Mouse (Mus musculus): ENCODE measurements around the gene Zswim9. TPM values are rescaled to one million over a fixed set of nuclear protein-coding genes. Genes with fewer than 3 reads are reported as not detected.
"Not testable (repeated sequence)": the region's sequence is repeated elsewhere in the genome, so short reads cannot be mapped to it uniquely, and the experiment has no call there.

Zswim9 gene
- polyA plus RNA-seq, 1 experiment from 2014 or later = 4.6 TPM

GRCm38 (mm10) chr7:13291370-13291769 is 12.8 kb upstream of the Zswim9 start:
- 76% methylated on average over 2 of the region's 2 CpGs for WGBS (ENCODE audit: missing documents)
- no peak overlapping the region for H3K4me3 ChIP-seq (ENCODE audit: inconsistent target)
- H3K27ac ChIP-seq = no peak overlapping the region
- H3K79me2 ChIP-seq (ENCODE audit: inconsistent target) = no peaks in the 10 kb centered on the region
- H3K36me3 ChIP-seq (ENCODE audit: inconsistent target) = peaks cover 5% of the 10 kb centered on the region; the same call in 1 of the 2 replicates

GRCm38 (mm10) chr7:13290041-13290675 is 11.6 kb upstream of the Zswim9 start:
- 100% methylated on average over 1 of the region's 1 CpGs for WGBS (ENCODE audit: missing documents)
- Histone ChIP-seq H3K79me2 (ENCODE audit: inconsistent target) (no peaks in the 10 kb centered on the region), H3K27ac (no peak overlapping the region), H3K36me3 (ENCODE audit: inconsistent target) (peaks cover 8% of the 10 kb centered on the region; the same call in 1 of the 2 replicates), H3K4me3 (ENCODE audit: inconsistent target) (no peak overlapping the region)

GRCm38 (mm10) chr7:13288621-13289020 is 10.1 kb upstream of the Zswim9 start:
- H3K4me3 ChIP-seq (ENCODE audit: inconsistent target) = no peak overlapping the region
- WGBS (ENCODE audit: missing documents) = 73% methylated on average over 5 of the region's 5 CpGs
- H3K27ac ChIP-seq = no peak overlapping the region
- H3K36me3 ChIP-seq (ENCODE audit: inconsistent target) = 0 out of 2 replicates have a peak, but pooled peaks cover 8% of the 10 kb centered on the region
- no peaks in the 10 kb centered on the region for H3K79me2 ChIP-seq (ENCODE audit: inconsistent target)

- H3K4me3 ChIP-seq (ENCODE audit: inconsistent target) = peak overlapping the region; percentile 85
- not testable (repeated sequence) for H3K36me3 ChIP-seq (ENCODE audit: inconsistent target); H3K27ac ChIP-seq
- WGBS (ENCODE audit: missing documents) = 0% methylated on average over 2 of the region's 29 CpGs
- peaks cover 19% of the 10 kb centered on the region for H3K79me2 ChIP-seq (ENCODE audit: inconsistent target)
These were observed 436 bp upstream of the Zswim9 start for GRCm38 (mm10) chr7:13278957-13279356.

- H3K79me2 ChIP-seq (ENCODE audit: inconsistent target) = peaks cover 19% of the 10 kb centered on the region
- WGBS (ENCODE audit: missing documents) = 27% methylated on average over 2 of the region's 2 CpGs
- H3K4me3 ChIP-seq (ENCODE audit: inconsistent target) = peak overlapping the region; percentile 85
- H3K27ac ChIP-seq = peak overlapping the region; percentile 63
- no peaks in the 10 kb centered on the region for H3K36me3 ChIP-seq (ENCODE audit: inconsistent target)
These were observed 688 bp downstream of the Zswim9 start for GRCm38 (mm10) chr7:13277833-13278232.

GRCm38 (mm10) chr7:13277081-13277480 is 1.4 kb downstream of the Zswim9 start, which contains the start of gene Lig1:
Gene Lig1, plus strand, starts transcription at chr7:13277283.
- H3K79me2 ChIP-seq (ENCODE audit: inconsistent target) = peaks cover 19% of the 10 kb centered on the region
- H3K36me3 ChIP-seq (ENCODE audit: inconsistent target) = no peaks in the 10 kb centered on the region
- WGBS (ENCODE audit: missing documents) = 96% methylated on average over 15 of the region's 16 CpGs
- H3K27ac ChIP-seq = peak within 1 kb of the TSS; percentile 63
- peak within 1 kb of the TSS; percentile 85 for H3K4me3 ChIP-seq (ENCODE audit: inconsistent target)

- Histone ChIP-seq H3K4me3 (ENCODE audit: inconsistent target) (no peak overlapping the region), H3K27ac (no peak overlapping the region), H3K79me2 (ENCODE audit: inconsistent target) (no peaks in the 10 kb centered on the region), H3K36me3 (ENCODE audit: inconsistent target) (no peaks in the 10 kb centered on the region)
- WGBS (ENCODE audit: missing documents) = 95% methylated on average over 1 of the region's 1 CpGs
These were observed 6.8 kb downstream of the Zswim9 start for GRCm38 (mm10) chr7:13271704-13272103.

GRCm38 (mm10) chr7:13269394-13269793 is 9.1 kb downstream of the Zswim9 start:
- 86% methylated on average over 11 of the region's 11 CpGs for WGBS (ENCODE audit: missing documents)
- Histone ChIP-seq H3K36me3 (ENCODE audit: inconsistent target) (no peaks in the 10 kb centered on the region), H3K4me3 (ENCODE audit: inconsistent target) (no peak overlapping the region), H3K79me2 (ENCODE audit: inconsistent target) (no peaks in the 10 kb centered on the region), H3K27ac (no peak overlapping the region)

- H3K36me3 ChIP-seq (ENCODE audit: inconsistent target) = no peaks in the 10 kb centered on the region
- WGBS (ENCODE audit: missing documents) = 94% methylated on average over 4 of the region's 4 CpGs
- H3K79me2 ChIP-seq (ENCODE audit: inconsistent target) = no peaks in the 10 kb centered on the region
- H3K27ac ChIP-seq = no peak overlapping the region
- no peak overlapping the region for H3K4me3 ChIP-seq (ENCODE audit: inconsistent target)
These were observed 9.7 kb downstream of the Zswim9 start for GRCm38 (mm10) chr7:13268749-13269260.

GRCm38 (mm10) chr7:13264396-13264795 is 14.1 kb downstream of the Zswim9 start:
- Histone ChIP-seq H3K4me3 (ENCODE audit: inconsistent target) (no peak overlapping the region), H3K79me2 (ENCODE audit: inconsistent target) (no peaks in the 10 kb centered on the region), H3K27ac (no peak overlapping the region), H3K36me3 (ENCODE audit: inconsistent target) (no peaks in the 10 kb centered on the region)
- 77% methylated on average over 2 of the region's 2 CpGs for WGBS (ENCODE audit: missing documents)

- no peaks in the 10 kb centered on the region for H3K79me2 ChIP-seq (ENCODE audit: inconsistent target)
- no peak overlapping the region for H3K27ac ChIP-seq
- 87% methylated on average over 5 of the region's 5 CpGs for WGBS (ENCODE audit: missing documents)
- H3K4me3 ChIP-seq (ENCODE audit: inconsistent target) = no peak overlapping the region
- H3K36me3 ChIP-seq (ENCODE audit: inconsistent target) = no peaks in the 10 kb centered on the region
These were observed 14.7 kb downstream of the Zswim9 start for GRCm38 (mm10) chr7:13263851-13264250.

GRCm38 (mm10) chr7:13260746-13261700 is 17.5 kb downstream of the Zswim9 start:
- no peak overlapping the region for H3K4me3 ChIP-seq (ENCODE audit: inconsistent target)
- H3K79me2 ChIP-seq (ENCODE audit: inconsistent target) = no peaks in the 10 kb centered on the region
- H3K27ac ChIP-seq = no peak overlapping the region
- no peaks in the 10 kb centered on the region for H3K36me3 ChIP-seq (ENCODE audit: inconsistent target)
- 58% methylated on average over 46 of the region's 50 CpGs for WGBS (ENCODE audit: missing documents)

- H3K27ac ChIP-seq = no peak within 1 kb of the TSS
- H3K4me3 ChIP-seq (ENCODE audit: inconsistent target) = no peak within 1 kb of the TSS
- no peaks in the 10 kb centered on the region for H3K36me3 ChIP-seq (ENCODE audit: inconsistent target)
- no peaks in the 10 kb centered on the region for H3K79me2 ChIP-seq (ENCODE audit: inconsistent target)
These were observed 65.8 kb downstream of the Zswim9 start, which contains the start of gene Vmn1r89 for GRCm38 (mm10) chr7:13212720-13213119. Gene Vmn1r89, plus strand, starts transcription at chr7:13213020.
